ENCODE assay signal across 15 mouse cellular contexts in the genomic region with DNA sequence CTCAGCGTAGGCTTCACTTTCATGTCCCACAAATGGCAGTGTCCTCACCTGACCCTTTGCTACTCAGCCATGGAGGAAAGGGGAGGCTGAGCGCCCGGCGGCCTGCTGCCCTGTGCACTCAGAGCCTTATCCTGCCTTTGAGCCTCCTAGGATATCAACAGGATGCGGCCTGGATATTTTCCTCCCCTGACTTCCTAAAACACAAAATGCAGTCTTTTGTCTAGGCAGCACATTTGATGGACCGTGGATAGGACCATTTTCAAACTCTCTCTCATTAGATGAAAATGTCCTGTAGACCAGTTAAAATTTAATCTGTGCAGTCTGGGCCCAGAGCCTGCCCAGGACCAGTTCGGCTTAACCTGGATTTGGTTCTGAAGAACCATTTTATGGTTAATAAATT. TPM values are rescaled to one million over a fixed set of nuclear protein-coding genes. Genes with fewer than 3 reads are reported as not detected.
DNase-seq lines count a peak whose midpoint lies in the region; ATAC-seq and TF ChIP-seq lines count a peak whose summit lies in the region.
"Had no signal": no experiment of that assay in that cellular context is flagged by ENCODE, and none has a peak within 500 bp of the region (broad histone marks: within the 10 kb centered on the region; RNA-seq: fewer than 3 reads in every experiment).

No protein-coding gene starts in this region.

- no peak overlapping the region for H3K4me2 ChIP-seq in liver, embryonic 11.5 days
- no peak overlapping the region for H3K4me2 ChIP-seq in forebrain, embryonic 12.5 days
- H3K4me2 ChIP-seq: hindbrain, embryonic 12.5 days; liver, embryonic 15.5 days; midbrain, embryonic 12.5 days had no signal

- H3K27me3 ChIP-seq in liver, embryonic 11.5 days (replicated peaks; ENCODE audit: control insufficient read depth, insufficient read depth, low read length), result no peaks in the 10 kb centered on the region; the same call in 1 of the 2 replicates
- H3K27me3 ChIP-seq in forebrain, embryonic 12.5 days, result peaks cover 22% of the 10 kb centered on the region

- no peak for DNase-seq in layer of hippocampus, adult 2 months (ENCODE audit: low spot score in 2 of 2)
- no peak for DNase-seq in layer of hippocampus, adult 9-11 months
- DNase-seq in heart, adult 9 months (ENCODE audit: low spot score in 2 of 2), result peak; percentile 60 to 67
- DNase-seq in heart, postnatal 4 days, result peak; percentile 32
- DNase-seq in kidney, postnatal 14 days, result peak; percentile 62
- DNase-seq in retina, embryonic 14.5 days (ENCODE audit: low spot score), result no peak
- DNase-seq in liver, embryonic 11.5 days (ENCODE audit: low spot score), result no peak
- DNase-seq: cerebellum, adult 8-10 months had no signal

- H3K27ac ChIP-seq in layer of hippocampus, adult 2 months, result 0 out of 2 replicates have a peak overlapping the region, but pooled peaks have one; percentile 39
- H3K27ac ChIP-seq in liver, embryonic 11.5 days (ENCODE audit: low read depth, low read length), result no peak overlapping the region
- H3K27ac ChIP-seq in forebrain, embryonic 12.5 days, result no peak overlapping the region
- H3K27ac ChIP-seq: hindbrain, embryonic 12.5 days; liver, embryonic 15.5 days; midbrain, embryonic 12.5 days had no signal

- H3K36me3 ChIP-seq in liver, embryonic 11.5 days (ENCODE audit: control insufficient read depth, insufficient read depth, low read length), result no peaks in the 10 kb centered on the region
- H3K36me3 ChIP-seq in forebrain, embryonic 12.5 days (replicated peaks), result no peaks in the 10 kb centered on the region
- H3K36me3 ChIP-seq: hindbrain, embryonic 12.5 days; liver, embryonic 15.5 days; midbrain, embryonic 12.5 days had no signal

- ATAC-seq in liver, embryonic 11.5 days (replicated peaks; ENCODE audit: low FRiP score), result no peak
- no peak for ATAC-seq in forebrain, embryonic 12.5 days (ENCODE audit: low FRiP score)
- ATAC-seq: activated CD4-positive, CD25-positive, alpha-beta regulatory T cell, adult 4 months; intestine, postnatal 0 days had no signal

- no peak overlapping the region for H3K4me3 ChIP-seq in layer of hippocampus, adult 2 months
- no peak overlapping the region for H3K4me3 ChIP-seq in liver, embryonic 11.5 days (ENCODE audit: low read depth, low read length)
- H3K4me3 ChIP-seq in forebrain, embryonic 12.5 days (replicated peaks), result no peak overlapping the region
- H3K4me3 ChIP-seq: erythroblast, embryonic 14.5 days; hindbrain, embryonic 12.5 days; liver, embryonic 15.5 days; midbrain, embryonic 12.5 days had no signal

- 68% methylated on average over 7 of the region's 7 CpGs for WGBS in liver, embryonic 11.5 days
- 81% methylated on average over 7 of the region's 7 CpGs for WGBS in forebrain, embryonic 12.5 days

- no peaks in the 10 kb centered on the region for H3K9me3 ChIP-seq in liver, embryonic 11.5 days (ENCODE audit: control insufficient read depth, low read length)
- H3K9me3 ChIP-seq in forebrain, embryonic 12.5 days, result no peaks in the 10 kb centered on the region
- H3K9me3 ChIP-seq: hindbrain, embryonic 12.5 days; liver, embryonic 15.5 days; midbrain, embryonic 12.5 days had no signal

- no peak overlapping the region for H3K9ac ChIP-seq in liver, embryonic 11.5 days (ENCODE audit: low read depth, low read length)
- H3K9ac ChIP-seq in forebrain, embryonic 12.5 days, result no peak overlapping the region
- H3K9ac ChIP-seq: hindbrain, embryonic 12.5 days; liver, embryonic 15.5 days; midbrain, embryonic 12.5 days had no signal

- H3K4me1 ChIP-seq in liver, embryonic 11.5 days (replicated peaks; ENCODE audit: control insufficient read depth, insufficient read depth, low read length), result no peaks in the 10 kb centered on the region
- H3K4me1 ChIP-seq in forebrain, embryonic 12.5 days, result peaks cover 11% of the 10 kb centered on the region

- TF ChIP-seq CTCF in layer of hippocampus, adult 2 months (conservative IDR thresholded peaks at IDR 0.05), result no peak

RNA-seq across cellular contexts. Expression of gene Abcc4, which starts 12.6 kb away (rescaled TPM):
- total RNA-seq in layer of hippocampus, adult 2 months (2021), result 10 to 100 TPM in 1 of 2 experiments, 1 to 10 TPM in 1; 8.7 to 11.1 TPM
- total RNA-seq in heart, postnatal 4 days (2021), result 1 to 10 TPM; 2.9 to 3.1 TPM
- polyA plus RNA-seq in liver, embryonic 11.5 days (2014; fragmentation: Nextera tagmentation; extraction: Ambion mirVana), result 4.5 and 5.8 TPM in 2 replicates
- polyA plus RNA-seq in forebrain, embryonic 12.5 days (2016; fragmentation: Nextera tagmentation; extraction: Ambion mirVana), result 2.1 and 2.4 TPM in 2 replicates

Comparison
In these comparisons a context has a peak if more than half of its experiments do, and no peak if none do; other contexts are left out.
1. DNase-seq: peak in heart, adult 9 months (2 of 2), heart, postnatal 4 days (single experiment) and kidney, postnatal 14 days (single experiment); none in layer of hippocampus, adult 2 months (0 of 2), layer of hippocampus, adult 9-11 months (single experiment), retina, embryonic 14.5 days (single experiment) and liver, embryonic 11.5 days (single experiment).